Mouse (Mus musculus) cerebellum, adult 2 months (tissue): ENCODE data around the gene Mterf2. TPM values are rescaled to one million over a fixed set of nuclear protein-coding genes. Genes with fewer than 3 reads are reported as not detected.

Source experiments
- DNase-seq, 2 experiments: peaks; one replicate each; pipeline ENCODE4 v3.0.0; 2021
- H3K27ac ChIP-seq: fragments of 200-500 bp; 2 replicates; pipeline ENCODE4 v1.5.1; 2012; ENCODE audit warnings: low read length, control low read depth, inconsistent platforms; ENCODE audit not compliant: insufficient read depth
- H3K27me3 ChIP-seq: fragments of 200-500 bp; 2 replicates; pipeline ENCODE4 v1.6.1; 2012; ENCODE audit warnings: inconsistent platforms, mild to moderate bottlenecking, low read length, moderate library complexity; ENCODE audit not compliant: control insufficient read depth, insufficient read depth
- H3K4me1 ChIP-seq: fragments of 200-500 bp; 2 replicates; pipeline ENCODE4 v1.6.1; 2011; ENCODE audit warnings: low read length; ENCODE audit not compliant: control insufficient read depth, insufficient read depth
- H3K4me3 ChIP-seq: fragments of 200-500 bp; replicated peaks from 2 replicates; pipeline ENCODE3; 2011; ENCODE audit warnings: mild to moderate bottlenecking, low read depth, low read length, control low read depth; ENCODE audit not compliant: insufficient read depth
- CTCF ChIP-seq: fragments of 200-500 bp; IDR thresholded peaks from 2 replicates; pipeline ENCODE4 v1.5.1; 2011; ENCODE audit warnings: low read depth, mild to moderate bottlenecking, control low read depth, low read length, moderate library complexity, borderline replicate concordance; ENCODE audit not compliant: insufficient read depth
- POLR2A ChIP-seq: fragments of 200-500 bp; IDR thresholded peaks from 2 replicates; pipeline ENCODE4 v1.6.1; 2011; ENCODE audit warnings: low read length, control low read depth, borderline replicate concordance; ENCODE audit not compliant: insufficient read depth
- WGBS: fragments of 180-500 bp; shearing (Covaris S2); methylation state at CpG from one replicate; pipeline ENCODE4 v1.1.7; 2018; 5-methylcytosine and 5-hydroxymethylcytosine counted together
- polyA plus RNA-seq: library from polyadenylated mRNA; depleted of rRNA; stranded (reverse); fragments of >200 nt; gene quantifications from 2 replicates; pipeline ENCODE4 v1.2.3, GENCODE M21; 2012

Gene Mterf2
- polyA plus RNA-seq, 1 experiment, result 22.4 TPM

DNA sequence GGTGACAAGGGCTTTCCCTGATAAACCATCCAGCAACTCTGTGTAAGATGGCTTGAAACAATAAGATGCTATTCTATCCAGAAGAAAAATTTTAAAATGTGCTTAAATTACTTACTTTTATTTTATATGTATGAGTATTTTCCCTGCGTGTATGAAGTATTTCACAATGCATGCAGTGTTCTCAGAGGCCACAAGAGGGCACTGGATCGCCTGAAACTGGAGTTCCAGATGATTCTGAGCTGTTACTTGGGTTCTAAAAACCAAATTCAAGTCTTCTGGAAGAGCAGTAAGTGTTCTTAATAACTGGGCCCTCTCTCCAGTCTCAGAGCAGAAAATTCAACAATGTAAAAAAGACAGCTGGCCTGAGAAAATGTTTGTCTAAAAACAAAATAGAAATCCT, 26.4 kb upstream of the Mterf2 start:
- H3K27ac ChIP-seq, result no peak overlapping the region
- no peak overlapping the region for H3K4me3 ChIP-seq
- no peaks in the 10 kb centered on the region for H3K27me3 ChIP-seq
- peak; percentile 68 to 77 for DNase-seq
- H3K4me1 ChIP-seq, result peaks cover 8% of the 10 kb centered on the region
- WGBS, result 6% methylated on average over 2 of the region's 2 CpGs
- TF ChIP-seq POLR2A, result no peak
- TF ChIP-seq CTCF, result peak; percentile 64; the same call in 1 of the 2 replicates

DNA sequence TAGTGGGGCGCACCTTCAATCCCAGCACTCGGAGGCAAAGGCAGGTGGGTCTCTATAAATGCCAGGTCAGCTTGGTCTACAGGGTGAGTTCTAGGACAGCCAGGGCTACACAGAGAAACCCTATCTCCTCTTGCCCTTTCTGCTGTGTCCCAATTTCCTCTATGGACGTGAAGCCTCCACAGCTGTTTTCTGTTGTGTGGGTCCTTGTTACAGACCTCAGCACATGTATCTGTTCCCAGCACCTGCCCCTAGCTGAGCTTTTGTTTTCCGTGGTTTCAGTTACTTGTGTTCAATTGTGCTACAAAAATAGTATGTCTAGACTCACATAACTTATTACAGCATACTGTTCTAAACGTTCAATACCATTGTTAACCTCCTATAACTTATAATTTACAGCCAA, 21.4 kb upstream of the Mterf2 start:
- no peak for DNase-seq
- 83% methylated on average over 5 of the region's 5 CpGs for WGBS
- Histone ChIP-seq H3K27ac (no peak overlapping the region), H3K27me3 (no peaks in the 10 kb centered on the region), H3K4me3 (no peak overlapping the region), H3K4me1 (no peaks in the 10 kb centered on the region; the same call in 1 of the 2 replicates)
- no peak for TF ChIP-seq POLR2A
- no peak for TF ChIP-seq CTCF

GRCm38 (mm10) chr10:85146282-85146681, 18.5 kb upstream of the Mterf2 start:
- 29% methylated on average over 14 of the region's 14 CpGs for WGBS
- H3K4me3 ChIP-seq, result no peak overlapping the region
- no peaks in the 10 kb centered on the region; the same call in 1 of the 2 replicates for H3K4me1 ChIP-seq
- DNase-seq, result peak; percentile 64 to 76
- no peaks in the 10 kb centered on the region for H3K27me3 ChIP-seq
- H3K27ac ChIP-seq, result no peak overlapping the region
- TF ChIP-seq CTCF (no peak), POLR2A (no peak)

GRCm38 (mm10) chr10:85141465-85141864, 13.6 kb upstream of the Mterf2 start:
- no peak for DNase-seq
- no peak for TF ChIP-seq CTCF
- no peak for TF ChIP-seq POLR2A
- 90% methylated on average over 9 of the region's 9 CpGs for WGBS
- Histone ChIP-seq H3K4me3 (no peak overlapping the region), H3K27me3 (no peaks in the 10 kb centered on the region), H3K27ac (no peak overlapping the region), H3K4me1 (no peaks in the 10 kb centered on the region; the same call in 1 of the 2 replicates)

- 85% methylated on average over 6 of the region's 6 CpGs for WGBS
These were observed 8.7 kb upstream of the Mterf2 start for GRCm38 (mm10) chr10:85136573-85136972.

DNA sequence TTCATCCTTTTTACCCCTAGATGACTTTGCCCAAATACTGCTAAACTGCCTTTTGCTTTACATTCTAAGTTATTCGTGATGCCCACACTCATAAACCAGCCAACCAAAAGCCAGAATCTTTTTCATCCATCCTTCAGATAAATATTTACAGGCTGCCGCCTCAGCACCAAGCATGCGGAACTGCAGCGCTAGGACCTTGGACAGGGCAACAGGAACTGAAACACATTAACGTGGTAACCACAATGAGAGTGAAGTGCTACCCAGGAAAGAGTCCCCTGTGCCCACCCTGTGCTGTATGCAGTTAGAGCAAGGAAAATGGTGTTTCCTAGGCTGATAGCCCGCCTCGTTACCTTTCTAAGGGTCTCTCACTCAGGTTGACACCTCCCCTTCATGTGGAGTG, 626 bp upstream of the Mterf2 start:
- H3K4me1 ChIP-seq, result peaks cover 3% of the 10 kb centered on the region; the same call in 1 of the 2 replicates
- WGBS, result 27% methylated on average over 7 of the region's 7 CpGs
- DNase-seq, result no peak
- H3K4me3 ChIP-seq, result no peak overlapping the region
- no peak for TF ChIP-seq POLR2A
- TF ChIP-seq CTCF, result no peak
- no peaks in the 10 kb centered on the region for H3K27me3 ChIP-seq
- H3K27ac ChIP-seq, result no peak overlapping the region

More at GRCm38 (mm10) chr10:85136573-85136972, 8.7 kb upstream of the Mterf2 start:
- Histone ChIP-seq H3K27ac (no peak overlapping the region), H3K4me3 (no peak overlapping the region), H3K4me1 (no peaks in the 10 kb centered on the region), H3K27me3 (no peaks in the 10 kb centered on the region)
- TF ChIP-seq CTCF (no peak), POLR2A (no peak)
- no peak for DNase-seq

DNA sequence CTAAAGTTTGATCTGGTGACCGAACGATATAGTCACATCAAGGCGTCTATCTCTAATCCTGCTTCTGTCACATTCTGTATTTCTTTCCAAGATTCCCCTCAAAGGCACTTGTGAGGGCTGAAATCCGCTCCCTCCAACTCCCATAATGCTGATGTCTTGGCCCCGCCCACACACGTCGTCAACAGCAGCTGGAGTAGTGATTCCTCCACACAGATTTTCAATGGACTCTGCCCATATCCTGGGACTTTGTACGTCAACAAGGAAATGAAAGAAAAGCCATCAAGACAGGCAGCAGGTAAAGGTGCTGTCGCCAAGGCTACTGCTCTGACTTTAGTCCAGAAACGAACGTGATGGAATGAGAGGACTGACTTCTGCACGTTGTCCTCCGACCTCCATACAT, 2.6 kb downstream of the Mterf2 start:
- Histone ChIP-seq H3K27ac (no peak overlapping the region), H3K4me1 (peaks cover 3% of the 10 kb centered on the region; the same call in 1 of the 2 replicates), H3K4me3 (no peak overlapping the region), H3K27me3 (no peaks in the 10 kb centered on the region)
- 90% methylated on average over 13 of the region's 13 CpGs for WGBS
- TF ChIP-seq POLR2A (no peak), CTCF (no peak)
- no peak for DNase-seq

- H3K4me3 ChIP-seq, result no peak overlapping the region
- 89% methylated on average over 4 of the region's 4 CpGs for WGBS
- H3K27ac ChIP-seq, result no peak overlapping the region
- no peak for TF ChIP-seq POLR2A
- no peak for TF ChIP-seq CTCF
- DNase-seq, result no peak
- H3K27me3 ChIP-seq, result no peaks in the 10 kb centered on the region
- no peaks in the 10 kb centered on the region for H3K4me1 ChIP-seq
These were observed 13.4 kb downstream of the Mterf2 start for GRCm38 (mm10) chr10:85114409-85114808.
